Mouse (Mus musculus) mammary gland, adult 2 months (tissue): ENCODE data around the gene Bod1l. TPM values are rescaled to one million over a fixed set of nuclear protein-coding genes. Genes with fewer than 3 reads are reported as not detected.

ENCODE experiments used
- polyA plus RNA-seq: library from polyadenylated mRNA; depleted of rRNA; stranded (reverse); fragments of >200 nt; gene quantifications from 2 replicates; pipeline ENCODE4 v1.2.3, GENCODE M21; 2012; ENCODE audit warnings: low replicate concordance; rRNA removed

Bod1l gene
- polyA plus RNA-seq, result 3.8 and 4.0 TPM in 2 replicates

DNA sequence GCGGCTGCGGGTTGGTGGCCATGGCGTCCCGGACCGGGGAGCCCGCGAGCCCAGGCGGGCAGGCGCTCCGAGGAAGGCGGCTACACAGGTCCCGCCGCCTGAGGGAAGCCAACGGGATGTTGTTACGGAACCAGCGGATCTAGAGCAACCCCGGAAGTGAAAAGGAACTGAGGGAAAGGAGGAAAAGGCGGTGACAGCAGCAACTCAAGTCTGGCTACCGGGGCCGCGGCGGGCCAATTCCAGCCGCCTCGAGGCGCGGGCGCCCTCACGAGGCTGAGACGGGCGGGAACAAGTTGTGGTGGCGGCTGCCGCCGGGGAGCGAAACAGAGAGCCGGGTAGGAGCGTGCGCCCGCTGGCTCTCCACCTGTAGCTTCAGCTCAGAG lies at the start of gene Bod1l:
TSS of gene Bod1l (minus strand) at position 169 of the 383 bp plus-strand sequence.

DNA sequence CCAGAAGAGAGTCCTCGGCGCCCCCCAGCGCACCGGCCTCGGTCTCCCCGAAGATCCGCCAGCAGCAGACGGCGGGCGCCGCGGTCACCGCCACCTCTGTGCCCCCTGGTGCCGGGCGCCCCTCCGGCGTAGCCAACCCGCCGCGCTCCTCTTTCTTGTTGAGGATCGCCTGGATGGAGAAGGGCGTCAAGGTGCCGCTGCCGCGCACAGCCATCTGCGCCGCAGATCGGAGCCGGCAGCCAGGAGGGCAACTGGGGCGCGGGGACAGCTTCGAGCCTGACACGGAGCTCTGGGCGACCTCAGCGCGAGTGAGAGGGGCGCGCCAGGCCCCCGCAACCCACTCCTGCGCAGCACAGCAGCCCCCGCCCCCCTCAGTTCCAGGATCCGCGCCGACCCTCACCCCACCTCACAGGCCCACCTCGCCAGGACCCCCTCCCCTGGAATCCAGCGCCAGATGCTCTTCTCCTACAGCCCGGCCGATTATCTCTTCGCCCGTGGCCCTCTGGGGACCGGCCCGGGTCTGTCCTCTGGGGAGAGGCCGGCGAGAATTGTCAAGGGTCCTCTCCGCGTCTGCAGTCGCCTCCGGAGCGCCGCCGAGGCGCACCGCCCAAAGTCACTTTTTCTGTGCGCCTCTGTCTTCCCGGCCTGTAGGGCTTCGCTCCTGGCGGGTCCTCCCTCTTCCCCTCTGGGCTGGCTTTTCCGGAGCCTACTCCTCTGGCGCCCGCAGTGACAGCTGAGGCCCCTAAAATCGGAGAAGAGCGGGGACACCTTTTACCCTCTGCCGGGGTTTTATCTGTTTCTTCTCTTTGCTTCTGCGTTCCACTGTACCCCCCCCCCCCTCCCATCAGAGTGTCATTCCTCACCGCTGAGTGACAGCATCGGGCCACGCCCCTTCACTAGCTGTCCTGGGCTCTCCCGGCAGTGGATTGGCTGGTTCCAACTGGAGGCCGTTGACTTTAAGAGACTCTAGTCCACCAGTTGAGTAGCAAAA lies 80.1 kb downstream of the Bod1l start, which contains the start of gene Nkx3-2:
TSS of gene Nkx3-2 (minus strand) at position 771 of the 991 bp plus-strand sequence.

Other genes with a start within 250 kb of the Bod1l start
- 31.9 and 34.5 TPM in 2 replicates for gene Rab28, start 136.2 kb downstream of the Bod1l start, polyA plus RNA-seq
- 0.22 TPM in 1 of 2 replicates, not detected in the other for gene Nkx3-2, start 79.8 kb downstream of the Bod1l start, polyA plus RNA-seq
- gene Gm16223, start 223.6 kb upstream of the Bod1l start, polyA plus RNA-seq, result not detected in 2 replicates